Mouse (Mus musculus): ENCODE results near the gene Sdhb. TPM values are rescaled to one million over a fixed set of nuclear protein-coding genes. Genes with fewer than 3 reads are reported as not detected.

Sdhb gene
- polyA plus RNA-seq, 1 experiment from 2014 or later: 392 TPM

GRCm38 (mm10) chr4:140977886-140978692, 17.1 kb downstream of the Sdhb start:
- ATAC-seq (ENCODE audit: insufficient read depth): no peak
- no peaks in the 10 kb centered on the region for H3K27me3 ChIP-seq (ENCODE audit: insufficient read depth, low read length)
- H3K4me1 ChIP-seq (ENCODE audit: insufficient read depth): no peaks in the 10 kb centered on the region
- H3K36me3 ChIP-seq (ENCODE audit: insufficient read depth): peaks cover 65% of the 10 kb centered on the region
- no peak for DNase-seq
- H3K4me2 ChIP-seq: no peak overlapping the region
- no peak overlapping the region for H3K4me3 ChIP-seq (ENCODE audit: low read depth, low read length)
- TF ChIP-seq CTCF (IDR thresholded peaks at IDR 0.05; ENCODE audit: low read depth): no peak
- no peaks in the 10 kb centered on the region for H3K9me3 ChIP-seq (ENCODE audit: low read depth, low read length)
- no peak overlapping the region for H3K27ac ChIP-seq (ENCODE audit: low read depth)
- no peak overlapping the region for H3K9ac ChIP-seq
- 83% methylated on average over 14 of the region's 14 CpGs for WGBS

- H3K9me3 ChIP-seq (ENCODE audit: low read depth, low read length): no peaks in the 10 kb centered on the region
- WGBS: 83% methylated on average over 2 of the region's 2 CpGs
- no peaks in the 10 kb centered on the region for H3K27me3 ChIP-seq (ENCODE audit: insufficient read depth, low read length)
Measured at GRCm38 (mm10) chr4:140981605-140982004, 20.6 kb downstream of the Sdhb start.

GRCm38 (mm10) chr4:140982808-140983207, 21.8 kb downstream of the Sdhb start:
- H3K36me3 ChIP-seq (ENCODE audit: insufficient read depth): peaks cover 24% of the 10 kb centered on the region
- ATAC-seq (ENCODE audit: insufficient read depth) (no peak), DNase-seq (peak; percentile 34)
- H3K9ac ChIP-seq: no peak overlapping the region
- no peak overlapping the region for H3K4me3 ChIP-seq (ENCODE audit: low read depth, low read length)
- no peaks in the 10 kb centered on the region for H3K9me3 ChIP-seq (ENCODE audit: low read depth, low read length)
- 52% methylated on average over 4 of the region's 4 CpGs for WGBS
- no peak for TF ChIP-seq CTCF (IDR thresholded peaks at IDR 0.05; ENCODE audit: low read depth)
- H3K4me2 ChIP-seq: no peak overlapping the region
- H3K27me3 ChIP-seq (ENCODE audit: insufficient read depth, low read length): no peaks in the 10 kb centered on the region
- H3K27ac ChIP-seq (ENCODE audit: low read depth): peak overlapping the region; percentile 44; the same call in 1 of the 2 replicates
- peaks cover 5% of the 10 kb centered on the region; the same call in 1 of the 2 replicates for H3K4me1 ChIP-seq (ENCODE audit: insufficient read depth)

More at GRCm38 (mm10) chr4:140981605-140982004, 20.6 kb downstream of the Sdhb start:
- no peak overlapping the region for H3K4me2 ChIP-seq
- H3K4me3 ChIP-seq (ENCODE audit: low read depth, low read length): no peak overlapping the region
- no peak overlapping the region for H3K9ac ChIP-seq
- ATAC-seq (ENCODE audit: insufficient read depth) (no peak), DNase-seq (no peak)
- no peaks in the 10 kb centered on the region for H3K4me1 ChIP-seq (ENCODE audit: insufficient read depth)
- peaks cover 33% of the 10 kb centered on the region for H3K36me3 ChIP-seq (ENCODE audit: insufficient read depth)
- no peak overlapping the region for H3K27ac ChIP-seq (ENCODE audit: low read depth)
- TF ChIP-seq CTCF (IDR thresholded peaks at IDR 0.05; ENCODE audit: low read depth): peak; percentile 46

DNA sequence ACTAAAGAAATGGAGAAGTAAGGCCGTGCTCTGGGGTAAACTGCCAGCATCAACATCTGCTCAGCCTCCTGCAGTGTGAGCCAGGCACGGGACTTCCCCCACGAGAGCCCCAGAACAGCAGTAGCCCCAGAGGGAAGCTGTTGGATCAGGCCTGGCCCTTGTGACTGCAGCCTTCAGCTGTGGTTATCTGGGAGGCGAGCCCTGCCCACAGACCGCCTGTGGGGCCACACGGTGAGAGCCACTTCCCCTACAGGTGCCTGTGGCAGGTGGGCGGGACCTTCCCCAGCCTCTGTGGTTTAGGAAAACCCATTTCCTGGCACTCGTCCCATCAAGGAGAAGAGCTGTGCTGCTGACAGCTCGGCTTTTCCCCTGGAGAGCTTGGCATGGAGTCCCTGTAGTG, 22.4 kb downstream of the Sdhb start:
- Histone ChIP-seq H3K4me1 (ENCODE audit: insufficient read depth) (peaks cover 5% of the 10 kb centered on the region), H3K36me3 (ENCODE audit: insufficient read depth) (peaks cover 18% of the 10 kb centered on the region), H3K9ac (no peak overlapping the region), H3K27me3 (ENCODE audit: insufficient read depth, low read length) (no peaks in the 10 kb centered on the region), H3K4me2 (no peak overlapping the region), H3K9me3 (ENCODE audit: low read depth, low read length) (no peaks in the 10 kb centered on the region), H3K27ac (ENCODE audit: low read depth) (peak overlapping the region; percentile 44; the same call in 1 of the 2 replicates), H3K4me3 (ENCODE audit: low read depth, low read length) (no peak overlapping the region)
- DNase-seq (peak; percentile 78), ATAC-seq (ENCODE audit: insufficient read depth) (peak; percentile 36; the same call in 1 of the 2 replicates)
- TF ChIP-seq CTCF (IDR thresholded peaks at IDR 0.05; ENCODE audit: low read depth): no peak
- 5% methylated on average over 9 of the region's 9 CpGs for WGBS

DNA sequence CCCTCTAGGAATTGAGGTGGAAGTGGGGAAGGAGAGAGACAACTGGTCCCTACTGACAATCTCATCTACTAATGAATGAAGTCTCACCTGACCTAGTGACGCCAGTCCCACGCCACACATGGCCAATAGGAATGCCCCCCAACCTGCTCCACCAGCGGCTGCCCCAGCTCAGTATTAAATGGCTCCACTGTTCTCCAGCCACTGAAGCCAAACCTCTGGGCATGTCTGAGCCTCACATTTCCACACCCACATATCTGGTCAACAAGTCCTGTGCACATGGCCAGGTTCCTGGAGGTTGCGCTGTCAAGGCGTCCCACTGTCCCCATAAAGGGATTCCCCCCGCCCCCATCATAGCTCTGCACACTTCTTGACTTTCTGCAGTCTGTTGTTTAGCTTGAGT, 23.5 kb downstream of the Sdhb start:
- no peaks in the 10 kb centered on the region for H3K9me3 ChIP-seq (ENCODE audit: low read depth, low read length)
- no peak overlapping the region for H3K9ac ChIP-seq
- WGBS: 85% methylated on average over 6 of the region's 6 CpGs
- peaks cover 5% of the 10 kb centered on the region for H3K4me1 ChIP-seq (ENCODE audit: insufficient read depth)
- H3K4me3 ChIP-seq (ENCODE audit: low read depth, low read length): no peak overlapping the region
- no peak overlapping the region for H3K4me2 ChIP-seq
- DNase-seq (no peak), ATAC-seq (ENCODE audit: insufficient read depth) (no peak)
- H3K27ac ChIP-seq (ENCODE audit: low read depth): no peak overlapping the region
- H3K36me3 ChIP-seq (ENCODE audit: insufficient read depth): peaks cover 9% of the 10 kb centered on the region
- TF ChIP-seq CTCF (IDR thresholded peaks at IDR 0.05; ENCODE audit: low read depth): no peak
- no peaks in the 10 kb centered on the region for H3K27me3 ChIP-seq (ENCODE audit: insufficient read depth, low read length)

GRCm38 (mm10) chr4:140986024-140986710, 25.2 kb downstream of the Sdhb start:
- DNase-seq: no peak
- Histone ChIP-seq H3K36me3 (ENCODE audit: insufficient read depth) (no peaks in the 10 kb centered on the region), H3K9me3 (ENCODE audit: low read depth, low read length) (no peaks in the 10 kb centered on the region), H3K27me3 (ENCODE audit: insufficient read depth, low read length) (no peaks in the 10 kb centered on the region), H3K27ac (ENCODE audit: low read depth) (no peak overlapping the region), H3K4me1 (ENCODE audit: insufficient read depth) (peaks cover 5% of the 10 kb centered on the region), H3K4me2 (peak overlapping the region; percentile 88), H3K9ac (peak overlapping the region; percentile 75), H3K4me3 (ENCODE audit: low read depth, low read length) (peak overlapping the region; percentile 94)
- TF ChIP-seq CTCF (IDR thresholded peaks at IDR 0.05; ENCODE audit: low read depth): no peak
- 25% methylated on average over 15 of the region's 15 CpGs for WGBS
- ATAC-seq (ENCODE audit: insufficient read depth): no peak

Measured in lung, embryonic 14.5 days (tissue).